Mouse (Mus musculus): Measurements from ENCODE around the gene Ofcc1. TPM values are rescaled to one million over a fixed set of nuclear protein-coding genes. Genes with fewer than 3 reads are reported as not detected.

Gene Ofcc1
- polyA plus RNA-seq, 1 experiment = not detected

DNA sequence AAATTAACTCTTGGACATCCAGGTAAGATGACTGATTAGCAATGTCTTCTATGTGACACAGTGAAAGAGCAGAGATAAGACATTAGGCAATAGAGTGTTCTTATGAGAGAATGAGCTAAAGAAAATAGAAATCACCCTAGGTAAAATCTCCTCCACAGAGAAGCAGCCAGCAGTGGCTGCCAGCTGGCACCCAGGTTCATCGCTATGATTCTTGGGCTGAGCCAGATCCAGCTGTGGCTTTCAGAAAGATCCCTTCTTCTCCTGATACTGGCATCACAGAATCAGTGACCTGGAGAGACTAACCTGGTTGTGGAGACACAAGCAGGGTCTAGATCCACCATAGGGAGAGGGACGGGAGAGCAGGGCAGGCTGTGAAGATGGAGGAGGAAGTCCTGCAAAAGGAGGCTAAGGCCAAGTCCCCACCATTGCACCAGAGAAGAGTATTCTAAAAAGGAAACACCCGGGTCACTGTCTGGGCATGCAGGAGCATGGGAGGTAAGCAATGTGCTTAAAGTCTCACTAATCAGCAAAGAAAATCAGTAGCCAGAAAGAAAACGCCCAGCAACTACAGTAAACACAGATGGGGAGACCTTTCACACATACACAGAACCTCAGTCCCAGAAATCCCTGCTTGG lies 46.0 kb downstream of the Ofcc1 start:
- Histone ChIP-seq H3K27ac (ENCODE audit: insufficient read depth, low read length) (no peak overlapping the region), H3K9me3 (replicated peaks; ENCODE audit: control insufficient read depth, insufficient read depth, low read length, poor library complexity, severe bottlenecking) (no peaks in the 10 kb centered on the region), H3K9ac (ENCODE audit: low read depth, poor library complexity, severe bottlenecking) (no peak overlapping the region), H3K27me3 (ENCODE audit: control insufficient read depth, insufficient read depth, low read length, poor library complexity, severe bottlenecking) (no peaks in the 10 kb centered on the region), H3K4me3 (ENCODE audit: low read depth, low read length) (no peak overlapping the region), H3K36me3 (ENCODE audit: control insufficient read depth, insufficient read depth, low read length, poor library complexity, severe bottlenecking) (no peaks in the 10 kb centered on the region), H3K4me1 (ENCODE audit: control insufficient read depth, insufficient read depth, low read length) (no peaks in the 10 kb centered on the region)
- TF ChIP-seq EP300 (IDR thresholded peaks at IDR 0.05; ENCODE audit: insufficient read depth, low read depth, low read length) (no peak), CTCF (IDR thresholded peaks at IDR 0.05; ENCODE audit: low read depth, low read length) (no peak), POLR2A (IDR thresholded peaks at IDR 0.05; ENCODE audit: insufficient read depth, low read length) (no peak)

- TF ChIP-seq EP300 (IDR thresholded peaks at IDR 0.05; ENCODE audit: insufficient read depth, low read depth, low read length) (no peak), CTCF (IDR thresholded peaks at IDR 0.05; ENCODE audit: low read depth, low read length) (no peak), POLR2A (IDR thresholded peaks at IDR 0.05; ENCODE audit: insufficient read depth, low read length) (no peak)
- no peaks in the 10 kb centered on the region for H3K36me3 ChIP-seq (ENCODE audit: control insufficient read depth, insufficient read depth, low read length, poor library complexity, severe bottlenecking)
Observed at GRCm38 (mm10) chr13:40292891-40293290, 68.4 kb downstream of the Ofcc1 start.

GRCm38 (mm10) chr13:40290846-40291245 lies 70.4 kb downstream of the Ofcc1 start:
- Histone ChIP-seq H3K4me1 (ENCODE audit: control insufficient read depth, insufficient read depth, low read length) (no peaks in the 10 kb centered on the region), H3K4me3 (ENCODE audit: low read depth, low read length) (no peak overlapping the region), H3K27me3 (ENCODE audit: control insufficient read depth, insufficient read depth, low read length, poor library complexity, severe bottlenecking) (no peaks in the 10 kb centered on the region), H3K9ac (ENCODE audit: low read depth, poor library complexity, severe bottlenecking) (no peak overlapping the region), H3K36me3 (ENCODE audit: control insufficient read depth, insufficient read depth, low read length, poor library complexity, severe bottlenecking) (no peaks in the 10 kb centered on the region), H3K9me3 (replicated peaks; ENCODE audit: control insufficient read depth, insufficient read depth, low read length, poor library complexity, severe bottlenecking) (no peaks in the 10 kb centered on the region), H3K27ac (ENCODE audit: insufficient read depth, low read length) (no peak overlapping the region)
- TF ChIP-seq EP300 (IDR thresholded peaks at IDR 0.05; ENCODE audit: insufficient read depth, low read depth, low read length) (no peak), CTCF (IDR thresholded peaks at IDR 0.05; ENCODE audit: low read depth, low read length) (no peak), POLR2A (IDR thresholded peaks at IDR 0.05; ENCODE audit: insufficient read depth, low read length) (no peak)

More at GRCm38 (mm10) chr13:40292891-40293290, 68.4 kb downstream of the Ofcc1 start:
- H3K9me3 ChIP-seq (replicated peaks; ENCODE audit: control insufficient read depth, insufficient read depth, low read length, poor library complexity, severe bottlenecking) = no peaks in the 10 kb centered on the region
- H3K4me1 ChIP-seq (ENCODE audit: control insufficient read depth, insufficient read depth, low read length) = no peaks in the 10 kb centered on the region
- no peak overlapping the region for H3K4me3 ChIP-seq (ENCODE audit: low read depth, low read length)
- H3K9ac ChIP-seq (ENCODE audit: low read depth, poor library complexity, severe bottlenecking) = no peak overlapping the region
- H3K27me3 ChIP-seq (ENCODE audit: control insufficient read depth, insufficient read depth, low read length, poor library complexity, severe bottlenecking) = no peaks in the 10 kb centered on the region
- no peak overlapping the region for H3K27ac ChIP-seq (ENCODE audit: insufficient read depth, low read length)

- Histone ChIP-seq H3K27me3 (ENCODE audit: control insufficient read depth, insufficient read depth, low read length, poor library complexity, severe bottlenecking) (no peaks in the 10 kb centered on the region), H3K9ac (ENCODE audit: low read depth, poor library complexity, severe bottlenecking) (no peak overlapping the region), H3K4me1 (ENCODE audit: control insufficient read depth, insufficient read depth, low read length) (no peaks in the 10 kb centered on the region), H3K36me3 (ENCODE audit: control insufficient read depth, insufficient read depth, low read length, poor library complexity, severe bottlenecking) (no peaks in the 10 kb centered on the region), H3K4me3 (ENCODE audit: low read depth, low read length) (no peak overlapping the region), H3K9me3 (replicated peaks; ENCODE audit: control insufficient read depth, insufficient read depth, low read length, poor library complexity, severe bottlenecking) (no peaks in the 10 kb centered on the region), H3K27ac (ENCODE audit: insufficient read depth, low read length) (no peak overlapping the region)
- TF ChIP-seq CTCF (IDR thresholded peaks at IDR 0.05; ENCODE audit: low read depth, low read length) (no peak), EP300 (IDR thresholded peaks at IDR 0.05; ENCODE audit: insufficient read depth, low read depth, low read length) (no peak), POLR2A (IDR thresholded peaks at IDR 0.05; ENCODE audit: insufficient read depth, low read length) (no peak)
Observed at GRCm38 (mm10) chr13:40288650-40289049, 72.6 kb downstream of the Ofcc1 start.

GRCm38 (mm10) chr13:40287266-40288002 lies 73.8 kb downstream of the Ofcc1 start:
- no peaks in the 10 kb centered on the region for H3K4me1 ChIP-seq (ENCODE audit: control insufficient read depth, insufficient read depth, low read length)
- no peak overlapping the region for H3K9ac ChIP-seq (ENCODE audit: low read depth, poor library complexity, severe bottlenecking)
- no peaks in the 10 kb centered on the region for H3K27me3 ChIP-seq (ENCODE audit: control insufficient read depth, insufficient read depth, low read length, poor library complexity, severe bottlenecking)
- H3K9me3 ChIP-seq (replicated peaks; ENCODE audit: control insufficient read depth, insufficient read depth, low read length, poor library complexity, severe bottlenecking) = no peaks in the 10 kb centered on the region
- no peak overlapping the region for H3K4me3 ChIP-seq (ENCODE audit: low read depth, low read length)
- no peak overlapping the region for H3K27ac ChIP-seq (ENCODE audit: insufficient read depth, low read length)
- H3K36me3 ChIP-seq (ENCODE audit: control insufficient read depth, insufficient read depth, low read length, poor library complexity, severe bottlenecking) = no peaks in the 10 kb centered on the region
- TF ChIP-seq EP300 (IDR thresholded peaks at IDR 0.05; ENCODE audit: insufficient read depth, low read depth, low read length) = no peak
- no peak for TF ChIP-seq POLR2A (IDR thresholded peaks at IDR 0.05; ENCODE audit: insufficient read depth, low read length)
- TF ChIP-seq CTCF (IDR thresholded peaks at IDR 0.05; ENCODE audit: low read depth, low read length) = no peak

- Histone ChIP-seq H3K4me1 (ENCODE audit: control insufficient read depth, insufficient read depth, low read length) (no peaks in the 10 kb centered on the region), H3K4me3 (ENCODE audit: low read depth, low read length) (no peak overlapping the region), H3K27ac (ENCODE audit: insufficient read depth, low read length) (no peak overlapping the region), H3K9ac (ENCODE audit: low read depth, poor library complexity, severe bottlenecking) (no peak overlapping the region), H3K9me3 (replicated peaks; ENCODE audit: control insufficient read depth, insufficient read depth, low read length, poor library complexity, severe bottlenecking) (no peaks in the 10 kb centered on the region), H3K27me3 (ENCODE audit: control insufficient read depth, insufficient read depth, low read length, poor library complexity, severe bottlenecking) (no peaks in the 10 kb centered on the region), H3K36me3 (ENCODE audit: control insufficient read depth, insufficient read depth, low read length, poor library complexity, severe bottlenecking) (no peaks in the 10 kb centered on the region)
- TF ChIP-seq CTCF (IDR thresholded peaks at IDR 0.05; ENCODE audit: low read depth, low read length) = no peak
- no peak for TF ChIP-seq POLR2A (IDR thresholded peaks at IDR 0.05; ENCODE audit: insufficient read depth, low read length)
- TF ChIP-seq EP300 (IDR thresholded peaks at IDR 0.05; ENCODE audit: insufficient read depth, low read depth, low read length) = no peak
Observed at GRCm38 (mm10) chr13:40285234-40285791, 75.9 kb downstream of the Ofcc1 start.
